Mouse (Mus musculus): ENCODE data around the gene 1700016C15Rik. TPM values are rescaled to one million over a fixed set of nuclear protein-coding genes. Genes with fewer than 3 reads are reported as not detected.

1700016C15Rik gene
- polyA plus RNA-seq, 1 experiment, result not detected

DNA sequence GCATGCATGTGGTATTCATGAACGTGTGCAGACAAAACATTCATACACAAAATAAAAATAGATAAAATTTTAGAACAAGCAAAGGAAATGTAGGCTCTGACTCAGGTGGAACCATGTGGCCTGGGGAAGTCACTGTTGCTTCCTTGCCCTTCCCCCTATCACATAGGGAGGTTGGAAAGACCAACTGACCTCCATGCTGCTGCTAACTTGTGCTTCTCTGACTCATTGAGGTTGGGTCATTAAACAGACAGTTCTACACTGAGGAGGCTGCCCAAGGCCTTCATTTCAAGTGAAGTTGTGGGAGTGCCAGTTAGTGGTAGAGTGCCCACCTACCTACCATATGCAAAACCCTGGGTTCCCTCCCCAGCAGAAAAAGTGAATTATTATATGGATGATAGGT lies 22.0 kb upstream of the 1700016C15Rik start:
- Histone ChIP-seq H3K4me3 (ENCODE audit: control insufficient read depth, insufficient read depth, low read length) (no peak overlapping the region), H3K36me3 (ENCODE audit: control insufficient read depth, insufficient read depth, low read length) (no peaks in the 10 kb centered on the region), H3K4me1 (replicated peaks; ENCODE audit: control insufficient read depth, insufficient read depth, low read length) (peaks cover 2% of the 10 kb centered on the region), H3K27me3 (ENCODE audit: control insufficient read depth, insufficient read depth, low read length) (no peaks in the 10 kb centered on the region), H3K27ac (ENCODE audit: control insufficient read depth, insufficient read depth, low read length) (no peak overlapping the region)
- DNase-seq, result no peak
- TF ChIP-seq CTCF (IDR thresholded peaks at IDR 0.05; ENCODE audit: borderline replicate concordance, control insufficient read depth, extremely low read depth, insufficient read depth, low read length, poor library complexity) (no peak), POLR2A (IDR thresholded peaks at IDR 0.05; ENCODE audit: control insufficient read depth, extremely low read depth, insufficient read depth, low read length, poor library complexity) (no peak)
- WGBS, result 86% methylated on average over 1 of the region's 1 CpGs

DNA sequence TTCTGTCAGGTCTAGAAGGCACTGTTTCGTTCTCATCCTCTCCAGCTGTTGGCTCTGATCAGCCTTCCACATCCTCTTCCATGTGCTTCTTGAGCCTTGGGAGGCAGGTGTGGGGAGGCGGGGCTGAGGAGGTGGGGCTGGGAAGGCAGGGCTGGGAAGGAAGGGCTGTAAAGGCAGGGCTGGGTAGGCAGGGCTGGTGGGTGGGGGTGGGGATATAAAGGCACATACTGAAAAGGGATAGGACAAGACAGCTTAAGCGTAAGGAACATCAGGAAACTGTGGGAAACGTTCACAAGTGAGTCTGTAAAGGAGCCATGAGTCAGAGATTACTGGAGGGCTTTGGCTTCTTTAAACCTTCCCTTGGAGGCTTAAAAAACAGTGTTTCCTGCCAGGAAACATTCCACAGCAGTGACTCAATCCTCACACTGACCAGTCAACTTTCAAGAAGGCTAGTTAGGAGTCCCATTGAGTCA lies 21.0 kb upstream of the 1700016C15Rik start:
- WGBS, result 71% methylated on average over 4 of the region's 4 CpGs
- Histone ChIP-seq H3K36me3 (ENCODE audit: control insufficient read depth, insufficient read depth, low read length) (no peaks in the 10 kb centered on the region), H3K4me3 (ENCODE audit: control insufficient read depth, insufficient read depth, low read length) (no peak overlapping the region), H3K27me3 (ENCODE audit: control insufficient read depth, insufficient read depth, low read length) (no peaks in the 10 kb centered on the region), H3K4me1 (replicated peaks; ENCODE audit: control insufficient read depth, insufficient read depth, low read length) (no peaks in the 10 kb centered on the region), H3K27ac (ENCODE audit: control insufficient read depth, insufficient read depth, low read length) (no peak overlapping the region)
- DNase-seq, result no peak
- TF ChIP-seq CTCF (IDR thresholded peaks at IDR 0.05; ENCODE audit: borderline replicate concordance, control insufficient read depth, extremely low read depth, insufficient read depth, low read length, poor library complexity), result no peak
- TF ChIP-seq POLR2A (IDR thresholded peaks at IDR 0.05; ENCODE audit: control insufficient read depth, extremely low read depth, insufficient read depth, low read length, poor library complexity), result no peak

DNA sequence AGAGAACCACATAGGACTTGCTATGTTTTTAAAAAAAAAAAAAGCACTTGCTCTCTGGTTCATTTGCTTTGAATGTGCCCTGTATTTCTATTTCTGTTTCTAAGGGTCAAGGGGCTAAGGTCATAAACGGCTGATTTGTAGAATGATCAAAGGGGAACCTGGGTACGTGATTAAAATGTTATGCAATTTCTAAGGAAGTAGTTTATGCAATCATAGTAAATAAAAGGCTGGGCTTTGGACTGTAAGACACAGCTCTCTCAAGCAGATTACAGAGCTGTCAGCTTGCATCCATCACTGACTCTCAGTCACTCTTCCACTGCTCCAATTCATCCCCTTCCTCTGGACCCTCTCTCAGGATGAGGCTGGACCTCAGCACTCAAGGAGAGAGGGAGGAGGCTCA lies 18.6 kb upstream of the 1700016C15Rik start:
- no peak for TF ChIP-seq POLR2A (IDR thresholded peaks at IDR 0.05; ENCODE audit: control insufficient read depth, extremely low read depth, insufficient read depth, low read length, poor library complexity)
- TF ChIP-seq CTCF (IDR thresholded peaks at IDR 0.05; ENCODE audit: borderline replicate concordance, control insufficient read depth, extremely low read depth, insufficient read depth, low read length, poor library complexity), result no peak
- Histone ChIP-seq H3K36me3 (ENCODE audit: control insufficient read depth, insufficient read depth, low read length) (no peaks in the 10 kb centered on the region), H3K27ac (ENCODE audit: control insufficient read depth, insufficient read depth, low read length) (no peak overlapping the region), H3K27me3 (ENCODE audit: control insufficient read depth, insufficient read depth, low read length) (no peaks in the 10 kb centered on the region), H3K4me3 (ENCODE audit: control insufficient read depth, insufficient read depth, low read length) (no peak overlapping the region), H3K4me1 (replicated peaks; ENCODE audit: control insufficient read depth, insufficient read depth, low read length) (no peaks in the 10 kb centered on the region)
- DNase-seq, result no peak
- 92% methylated on average over 2 of the region's 2 CpGs for WGBS

GRCm38 (mm10) chr1:177711418-177711817 lies 18.2 kb upstream of the 1700016C15Rik start:
- no peaks in the 10 kb centered on the region for H3K27me3 ChIP-seq (ENCODE audit: control insufficient read depth, insufficient read depth, low read length)
- H3K4me3 ChIP-seq (ENCODE audit: control insufficient read depth, insufficient read depth, low read length), result no peak overlapping the region
- TF ChIP-seq CTCF (IDR thresholded peaks at IDR 0.05; ENCODE audit: borderline replicate concordance, control insufficient read depth, extremely low read depth, insufficient read depth, low read length, poor library complexity) (no peak), POLR2A (IDR thresholded peaks at IDR 0.05; ENCODE audit: control insufficient read depth, extremely low read depth, insufficient read depth, low read length, poor library complexity) (no peak)
- H3K36me3 ChIP-seq (ENCODE audit: control insufficient read depth, insufficient read depth, low read length), result no peaks in the 10 kb centered on the region
- WGBS, result 98% methylated on average over 2 of the region's 2 CpGs
- no peak overlapping the region for H3K27ac ChIP-seq (ENCODE audit: control insufficient read depth, insufficient read depth, low read length)
- no peak for DNase-seq
- no peaks in the 10 kb centered on the region for H3K4me1 ChIP-seq (replicated peaks; ENCODE audit: control insufficient read depth, insufficient read depth, low read length)

DNA sequence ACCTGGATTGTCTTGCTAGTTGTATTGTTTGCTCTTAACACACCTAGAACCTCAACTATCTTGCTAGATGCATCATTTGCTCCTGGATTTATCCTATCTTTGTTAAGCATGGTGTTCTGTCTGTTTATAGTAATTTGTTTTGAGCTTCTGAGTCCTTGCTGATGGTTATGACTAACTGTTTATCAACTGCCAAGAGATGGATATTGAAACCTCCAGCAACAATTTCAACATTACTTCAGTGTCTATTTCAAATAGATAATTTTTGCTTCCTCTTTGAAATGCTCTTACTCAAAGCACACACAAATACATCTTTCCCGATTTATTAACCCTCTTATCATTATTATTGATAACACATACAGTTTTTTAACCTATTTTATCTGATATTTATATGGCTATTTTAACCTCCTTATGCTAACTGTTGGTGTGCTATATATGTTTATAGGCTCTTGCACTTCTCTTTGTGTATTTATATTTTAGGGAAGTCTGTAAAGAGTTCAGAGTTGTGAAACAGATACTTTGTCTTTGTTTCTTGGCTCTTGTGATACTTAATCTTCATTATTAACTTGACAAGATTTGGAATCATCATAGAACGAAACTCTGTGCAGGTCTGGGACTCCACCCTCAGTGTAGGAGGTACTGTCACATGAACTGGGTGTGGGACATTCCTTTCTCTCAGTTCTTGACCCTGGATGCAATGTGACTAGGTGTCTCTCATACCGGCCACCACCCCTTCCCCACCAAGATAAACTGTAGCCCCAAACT lies 15.8 kb upstream of the 1700016C15Rik start:
- Histone ChIP-seq H3K27ac (ENCODE audit: control insufficient read depth, insufficient read depth, low read length) (no peak overlapping the region), H3K4me1 (replicated peaks; ENCODE audit: control insufficient read depth, insufficient read depth, low read length) (no peaks in the 10 kb centered on the region), H3K36me3 (ENCODE audit: control insufficient read depth, insufficient read depth, low read length) (no peaks in the 10 kb centered on the region), H3K27me3 (ENCODE audit: control insufficient read depth, insufficient read depth, low read length) (no peaks in the 10 kb centered on the region), H3K4me3 (ENCODE audit: control insufficient read depth, insufficient read depth, low read length) (no peak overlapping the region)
- TF ChIP-seq CTCF (IDR thresholded peaks at IDR 0.05; ENCODE audit: borderline replicate concordance, control insufficient read depth, extremely low read depth, insufficient read depth, low read length, poor library complexity), result no peak
- TF ChIP-seq POLR2A (IDR thresholded peaks at IDR 0.05; ENCODE audit: control insufficient read depth, extremely low read depth, insufficient read depth, low read length, poor library complexity), result no peak
- 83% methylated on average over 3 of the region's 3 CpGs for WGBS
- no peak for DNase-seq

- Histone ChIP-seq H3K36me3 (ENCODE audit: control insufficient read depth, insufficient read depth, low read length) (no peaks in the 10 kb centered on the region), H3K27me3 (ENCODE audit: control insufficient read depth, insufficient read depth, low read length) (no peaks in the 10 kb centered on the region), H3K4me3 (ENCODE audit: control insufficient read depth, insufficient read depth, low read length) (no peak overlapping the region), H3K4me1 (replicated peaks; ENCODE audit: control insufficient read depth, insufficient read depth, low read length) (no peaks in the 10 kb centered on the region), H3K27ac (ENCODE audit: control insufficient read depth, insufficient read depth, low read length) (no peak overlapping the region)
- WGBS, result 95% methylated on average over 5 of the region's 5 CpGs
- DNase-seq, result no peak
- TF ChIP-seq POLR2A (IDR thresholded peaks at IDR 0.05; ENCODE audit: control insufficient read depth, extremely low read depth, insufficient read depth, low read length, poor library complexity) (no peak), CTCF (IDR thresholded peaks at IDR 0.05; ENCODE audit: borderline replicate concordance, control insufficient read depth, extremely low read depth, insufficient read depth, low read length, poor library complexity) (no peak)
Measured at GRCm38 (mm10) chr1:177714397-177715012, 15.1 kb upstream of the 1700016C15Rik start.
